In genomic region chr9:103915126-103915525, GRCm38 (mm10) we compare ENCODE assay signal across 26 mouse cellular contexts.
DNase-seq lines count a peak whose midpoint lies in the region; ATAC-seq lines count a peak whose summit lies in the region.
"Had no signal": no experiment of that assay in that cellular context is flagged by ENCODE, and none has a peak within 500 bp of the region (broad histone marks: within the 10 kb centered on the region; RNA-seq: fewer than 3 reads in every experiment).

No protein-coding gene starts in this region.

- intact Hi-C loops in heart, postnatal 25 days (cut with DNase I) = no loop called here

- DNase-seq in cerebellum, adult 18-20 months = peak; percentile 7 to 27
- DNase-seq in cerebellum, adult 11 months = no peak
- DNase-seq in heart, adult 8-10 months (ENCODE audit: low spot score) = peak; percentile 50
- DNase-seq in heart, postnatal 25 days (ENCODE audit: low spot score) = no peak
- peak; percentile 19 to 45 for DNase-seq in cerebellum, postnatal 25 days
- DNase-seq in heart, postnatal 4 days = peak; percentile 6
- no peak for DNase-seq in adrenal gland, postnatal 25 days
- DNase-seq: adrenal gland, postnatal 10 days; gastrocnemius, postnatal 10 days; kidney, adult 18-20 months; kidney, postnatal 25 days; liver, embryonic 13.5 days; lung, adult 18-20 months; lung, postnatal 4 days had no signal

- H3K4me1 ChIP-seq in midbrain, embryonic 16.5 days (ENCODE audit: control insufficient read depth, insufficient read depth, low read length) = no peaks in the 10 kb centered on the region
- H3K4me1 ChIP-seq: kidney, embryonic 15.5 days; limb, embryonic 10.5 days; limb, embryonic 15.5 days; liver, embryonic 13.5 days; megakaryocyte, embryonic 14.5 days had no signal

- H3K36me3 ChIP-seq in midbrain, embryonic 16.5 days (ENCODE audit: control insufficient read depth, insufficient read depth, low read length) = no peaks in the 10 kb centered on the region
- H3K36me3 ChIP-seq: heart, embryonic 15.5 days; kidney, embryonic 15.5 days; limb, embryonic 10.5 days; limb, embryonic 15.5 days; liver, embryonic 13.5 days; midbrain, embryonic 12.5 days had no signal

- no peak for ATAC-seq in midbrain, embryonic 16.5 days
- ATAC-seq: forebrain, embryonic 13.5 days; hindbrain, embryonic 16.5 days; lung, postnatal 0 days; Patski had no signal

- H3K4me2 ChIP-seq in midbrain, embryonic 16.5 days (ENCODE audit: low read length) = no peak overlapping the region
- H3K4me2 ChIP-seq: forebrain, embryonic 13.5 days; heart, embryonic 15.5 days; kidney, embryonic 15.5 days; limb, embryonic 15.5 days; liver, embryonic 13.5 days; midbrain, embryonic 12.5 days had no signal

- no peak overlapping the region for H3K4me3 ChIP-seq in midbrain, embryonic 16.5 days (ENCODE audit: low read depth, low read length)
- H3K4me3 ChIP-seq: forebrain, embryonic 13.5 days; heart, embryonic 15.5 days; kidney, embryonic 15.5 days; layer of hippocampus, adult 2 months; limb, embryonic 10.5 days; limb, embryonic 15.5 days; liver, embryonic 13.5 days; megakaryocyte, embryonic 14.5 days; midbrain, embryonic 12.5 days had no signal

- H3K27me3 ChIP-seq in midbrain, embryonic 16.5 days (ENCODE audit: control insufficient read depth, insufficient read depth, low read depth, low read length) = no peaks in the 10 kb centered on the region
- H3K27me3 ChIP-seq: forebrain, embryonic 13.5 days; heart, embryonic 15.5 days; kidney, embryonic 15.5 days; limb, embryonic 15.5 days; liver, embryonic 13.5 days; megakaryocyte, embryonic 14.5 days; midbrain, embryonic 12.5 days had no signal

- WGBS in midbrain, embryonic 16.5 days = 93% methylated on average over 4 of the region's 4 CpGs

- no peak overlapping the region for H3K27ac ChIP-seq in midbrain, embryonic 16.5 days (ENCODE audit: low read length)
- H3K27ac ChIP-seq: forebrain, embryonic 13.5 days; heart, embryonic 15.5 days; kidney, embryonic 15.5 days; layer of hippocampus, adult 2 months; limb, embryonic 10.5 days; limb, embryonic 15.5 days; liver, embryonic 13.5 days; midbrain, embryonic 12.5 days had no signal

- no peaks in the 10 kb centered on the region for H3K9me3 ChIP-seq in midbrain, embryonic 16.5 days (replicated peaks; ENCODE audit: control insufficient read depth, low read length, poor library complexity, severe bottlenecking)
- H3K9me3 ChIP-seq: forebrain, embryonic 13.5 days; heart, embryonic 15.5 days; kidney, embryonic 15.5 days; limb, embryonic 10.5 days; limb, embryonic 15.5 days; liver, embryonic 13.5 days; midbrain, embryonic 12.5 days had no signal

- no peak overlapping the region for H3K9ac ChIP-seq in midbrain, embryonic 16.5 days (ENCODE audit: low read depth, low read length)
- H3K9ac ChIP-seq: forebrain, embryonic 13.5 days; heart, embryonic 15.5 days; kidney, embryonic 15.5 days; limb, embryonic 15.5 days; liver, embryonic 13.5 days; midbrain, embryonic 12.5 days had no signal

Comparison
In these comparisons a context has a peak if more than half of its experiments do, and no peak if none do; other contexts are left out.
1. DNase-seq: peak in cerebellum, adult 18-20 months (2 of 2), heart, adult 8-10 months (single experiment), cerebellum, postnatal 25 days (2 of 2) and heart, postnatal 4 days (single experiment); none in cerebellum, adult 11 months (single experiment), heart, postnatal 25 days (single experiment) and adrenal gland, postnatal 25 days (single experiment).